Mouse (Mus musculus) cortical plate, adult 2 months (tissue): ENCODE data around the gene Ppp6r2.

Experiments used
- CTCF ChIP-seq: fragments of 200-500 bp; IDR thresholded peaks from 2 replicates; pipeline ENCODE4 v1.5.1; 2011; ENCODE audit warnings: mild to moderate bottlenecking, control low read depth, low read length; ENCODE audit not compliant: insufficient read depth; ENCODE audit errors: extremely low read depth
- POLR2A ChIP-seq: fragments of 200-500 bp; IDR thresholded peaks from 2 replicates; pipeline ENCODE4 v1.6.1; 2011; ENCODE audit warnings: mild to moderate bottlenecking, low read length, control low read depth; ENCODE audit not compliant: insufficient read depth; ENCODE audit errors: extremely low read depth

GRCm38 (mm10) chr15:89233586-89233985 is 22.2 kb downstream of the Ppp6r2 start:
- TF ChIP-seq CTCF (peak; percentile 21; the same call in 1 of the 2 replicates), POLR2A (no peak)
